Mouse (Mus musculus) heart, adult 9 months (tissue): ENCODE data around the gene Rab31.

Experiments
- DNase-seq, 2 experiments: peaks; one replicate each; pipeline ENCODE4 v3.0.0; 2022; ENCODE audit warnings: low spot score in 2 of 2

Rab31 gene

GRCm38 (mm10) chr17:65783182-65784161 is 10.9 kb upstream of the Rab31 start:
- peak; percentile 72 to 83 for DNase-seq

DNA sequence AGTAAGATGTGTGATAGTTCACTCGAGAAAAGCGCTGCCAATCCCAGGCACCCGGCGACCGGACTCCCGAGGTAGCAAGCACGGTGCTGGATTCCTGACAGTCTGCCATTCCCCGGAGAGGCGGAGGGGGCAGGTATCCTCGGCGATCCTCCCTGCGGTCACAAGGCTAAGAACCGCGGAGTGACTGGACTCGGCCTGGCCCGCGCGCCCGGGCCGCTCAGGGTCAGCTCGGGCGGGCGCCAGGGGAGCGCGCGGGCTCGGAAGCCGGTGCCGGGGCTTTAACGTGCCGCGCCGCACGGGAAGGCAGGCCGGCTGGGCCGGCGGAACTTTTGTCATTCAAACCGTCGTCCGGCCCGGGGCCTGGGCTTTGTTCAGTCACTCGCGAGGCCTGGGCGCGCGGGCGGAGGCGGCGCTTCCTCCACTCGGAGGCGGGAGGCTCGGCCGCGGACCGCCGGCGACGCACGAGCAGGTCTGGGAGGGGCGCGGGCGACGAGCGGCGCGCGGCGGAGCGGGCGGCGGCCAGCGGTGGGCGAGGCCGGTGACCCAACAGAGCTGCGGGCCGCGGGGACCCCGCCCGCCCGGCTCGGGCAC is 10.1 kb upstream of the Rab31 start, which contains the start of gene Ppp4r1:
Gene Ppp4r1, plus strand, starts transcription at position 23 of the 591 bp plus-strand sequence.
- peak; percentile 86 for DNase-seq

- DNase-seq: no peak
These were observed 8.4 kb upstream of the Rab31 start for GRCm38 (mm10) chr17:65780970-65781369.

- no peak for DNase-seq
These were observed 4.9 kb upstream of the Rab31 start for GRCm38 (mm10) chr17:65777461-65777860.

- DNase-seq: no peak
These were observed 3.7 kb upstream of the Rab31 start for GRCm38 (mm10) chr17:65776228-65776627.

- DNase-seq: no peak
These were observed 1.9 kb upstream of the Rab31 start for GRCm38 (mm10) chr17:65774439-65774838.

DNA sequence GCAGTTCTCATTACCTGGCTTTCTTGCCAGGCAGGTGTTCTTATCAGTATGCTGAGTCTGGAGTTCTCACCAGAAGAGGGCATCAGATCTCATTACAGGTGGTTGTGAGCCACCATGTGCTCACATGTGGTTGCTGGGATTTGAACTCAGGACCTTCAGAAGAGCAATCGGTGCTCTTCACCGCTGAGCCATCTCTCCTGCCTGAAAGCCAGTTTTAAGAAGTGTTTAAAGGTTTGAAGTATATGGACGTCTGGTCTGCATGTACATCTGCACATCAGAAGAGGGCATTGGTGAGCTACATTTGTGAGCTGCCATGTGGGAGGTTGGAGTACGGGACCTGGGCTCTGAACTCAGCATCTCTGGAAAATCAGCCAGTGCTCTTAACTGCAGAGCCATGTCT is 1.1 kb upstream of the Rab31 start:
- DNase-seq: no peak

DNA sequence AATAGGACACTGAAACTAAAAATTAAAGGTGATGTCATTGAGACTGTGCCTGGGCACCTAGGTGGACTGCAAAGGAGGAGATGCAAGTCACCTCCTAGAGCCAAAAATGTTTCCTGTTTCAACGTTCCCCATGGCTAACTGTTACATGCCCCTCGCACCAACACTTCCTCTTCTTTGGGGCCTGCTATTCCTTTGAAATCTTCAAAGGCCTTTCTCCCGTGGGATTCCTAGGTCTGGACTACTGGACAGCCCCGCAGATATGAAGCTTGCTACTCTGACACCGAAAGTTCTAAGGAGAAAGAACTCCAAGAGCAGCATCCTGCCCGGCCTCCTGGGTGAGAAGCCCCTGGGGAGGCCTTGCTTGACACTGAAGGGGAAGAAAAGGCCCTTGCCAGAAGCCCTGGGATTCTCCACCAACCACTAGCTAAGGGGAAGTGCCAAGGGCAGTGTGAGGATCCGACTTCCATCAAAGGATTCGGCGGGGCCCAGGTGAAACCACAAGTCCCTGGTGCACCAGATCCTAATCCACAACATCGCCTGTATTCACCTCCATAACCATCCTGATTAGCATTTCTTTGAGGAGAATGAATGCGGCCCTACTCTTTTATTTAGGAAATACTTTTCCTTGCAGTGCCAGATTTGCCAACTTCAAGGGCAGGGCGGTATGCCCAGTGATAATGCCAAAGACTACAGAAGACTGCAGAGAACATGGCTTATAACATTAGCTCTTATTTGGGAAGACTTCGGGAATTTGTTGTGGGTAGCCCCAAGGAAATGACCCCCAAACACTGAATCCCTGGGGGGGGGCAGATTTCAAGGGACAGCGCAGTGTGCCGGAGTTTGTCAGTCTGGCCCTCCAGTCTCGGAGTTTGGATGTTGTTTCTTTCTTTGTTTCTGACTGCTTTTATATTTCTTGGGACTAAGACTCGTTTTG is 1.3 kb downstream of the Rab31 start:
- peak; percentile 21 to 44 for DNase-seq

DNA sequence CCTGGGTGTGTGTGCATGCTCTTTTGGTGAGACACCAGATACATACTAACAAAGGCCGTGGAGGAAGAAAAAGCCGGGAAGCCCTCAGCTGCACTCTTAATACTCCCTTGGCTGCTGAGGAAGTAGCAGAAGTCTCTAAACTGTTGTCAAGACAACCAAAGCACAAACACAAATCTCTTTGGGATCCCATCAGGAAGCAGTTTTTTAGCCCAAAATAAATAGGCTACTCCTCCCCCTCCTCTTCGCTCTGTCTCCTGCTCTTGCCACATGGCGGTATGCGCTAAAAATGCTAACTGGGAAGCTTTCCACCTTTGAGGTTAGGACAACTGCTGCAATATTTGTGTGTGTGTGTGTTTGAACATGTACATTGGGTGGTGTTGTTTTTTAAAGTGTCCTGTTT is 4.1 kb downstream of the Rab31 start:
- peak; percentile 64 to 74 for DNase-seq

- no peak for DNase-seq
These were observed 9.3 kb downstream of the Rab31 start for GRCm38 (mm10) chr17:65763221-65763620.

- no peak for DNase-seq
These were observed 15.4 kb downstream of the Rab31 start for GRCm38 (mm10) chr17:65757150-65757549.

GRCm38 (mm10) chr17:65755857-65756256 is 16.7 kb downstream of the Rab31 start:
- no peak for DNase-seq

DNA sequence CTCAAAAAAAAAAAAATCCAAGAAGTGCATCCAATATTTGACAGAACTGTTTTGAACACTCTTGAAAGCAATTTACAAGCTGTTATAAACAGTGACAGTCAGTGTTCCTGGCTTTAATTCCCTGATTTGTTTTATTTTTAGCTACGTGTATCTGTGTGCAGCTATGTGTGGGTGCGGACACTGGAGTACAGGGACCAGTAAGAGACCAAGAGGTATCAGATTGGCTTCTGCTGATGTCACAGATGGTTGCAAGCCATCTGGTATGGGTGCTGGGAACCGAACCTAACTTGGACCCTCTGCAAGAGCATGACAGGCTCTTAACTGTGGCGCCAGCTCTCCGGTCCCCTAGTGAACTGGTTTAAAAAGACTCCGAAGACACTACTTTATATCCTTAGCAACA is 19.4 kb downstream of the Rab31 start:
- no peak for DNase-seq

- DNase-seq: no peak
These were observed 22.3 kb downstream of the Rab31 start for GRCm38 (mm10) chr17:65750301-65750700.

DNA sequence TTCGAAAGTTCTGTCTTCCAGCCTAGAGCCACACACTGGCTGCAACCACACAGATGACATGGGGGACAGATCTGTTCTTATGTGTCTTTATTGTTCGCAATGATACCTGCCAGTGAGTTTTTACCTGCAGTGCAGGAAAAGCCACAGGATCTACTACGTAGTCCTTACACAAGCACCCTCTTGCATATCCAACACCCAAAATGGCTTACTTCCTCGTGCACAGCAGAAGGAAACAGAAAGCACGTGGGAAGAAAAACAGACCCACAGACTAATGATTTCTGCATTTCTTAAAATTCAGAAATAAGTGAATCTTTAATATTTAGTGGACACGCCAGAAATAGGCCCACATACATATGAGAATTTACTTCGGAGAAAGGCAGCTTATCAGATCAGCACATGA is 22.7 kb downstream of the Rab31 start:
- DNase-seq: no peak

GRCm38 (mm10) chr17:65748997-65749396 is 23.6 kb downstream of the Rab31 start:
- no peak for DNase-seq

- DNase-seq: no peak
These were observed 26.2 kb downstream of the Rab31 start for GRCm38 (mm10) chr17:65746314-65746713.

GRCm38 (mm10) chr17:65743664-65744330 is 28.8 kb downstream of the Rab31 start:
- DNase-seq: no peak

DNA sequence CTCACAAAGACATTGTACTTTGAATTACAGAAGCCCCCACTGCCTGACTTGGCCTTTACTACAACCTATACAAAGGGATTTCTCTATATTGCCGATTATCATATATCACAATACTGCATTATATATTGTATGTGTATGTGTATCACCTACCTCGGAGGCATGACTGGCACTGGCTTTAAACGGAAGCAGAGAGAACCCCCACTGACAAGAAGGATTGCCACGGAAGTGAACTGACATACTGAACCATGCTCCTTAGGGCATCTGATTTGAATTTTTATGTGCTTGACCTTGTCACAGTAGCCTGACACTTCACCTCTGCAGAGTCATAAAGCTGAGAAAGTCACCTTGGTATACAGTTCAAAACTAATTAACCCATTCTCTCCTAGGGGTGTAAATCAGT is 29.6 kb downstream of the Rab31 start:
- no peak for DNase-seq

DNA sequence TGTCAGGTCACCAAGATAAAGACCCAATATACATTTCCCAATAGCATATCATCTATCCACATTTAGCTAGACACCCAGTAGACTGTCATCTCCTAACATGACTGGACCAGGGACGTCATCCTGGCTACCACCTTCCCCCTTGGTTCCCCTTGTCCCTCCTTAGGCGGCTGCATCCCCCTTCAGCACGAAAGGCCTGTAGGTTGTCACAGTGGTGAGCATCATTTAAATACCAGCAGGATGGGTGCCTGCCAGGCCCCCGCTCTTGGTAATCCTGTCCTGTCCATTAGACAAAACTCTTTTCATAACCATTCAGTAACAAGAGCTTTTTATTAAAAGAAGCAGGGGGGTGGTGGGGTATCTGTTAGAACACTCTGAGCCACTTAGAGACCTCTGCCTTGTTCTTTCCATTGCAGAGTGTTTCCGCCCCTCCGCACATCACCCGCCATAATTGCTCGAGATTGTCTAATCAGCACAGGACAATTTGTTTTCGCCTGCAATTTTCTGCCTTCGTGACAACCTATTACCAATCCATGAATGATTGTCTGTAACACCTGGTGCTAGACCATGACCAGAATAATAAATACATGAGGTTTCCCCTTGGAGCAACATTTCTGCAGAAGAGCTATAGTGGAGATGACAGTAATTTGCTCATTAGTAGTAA is 30.2 kb downstream of the Rab31 start:
- no peak for DNase-seq

- DNase-seq: no peak
These were observed 31.0 kb downstream of the Rab31 start for GRCm38 (mm10) chr17:65741565-65741964.
